Mouse (Mus musculus) adrenal gland, postnatal 14 days (tissue): ENCODE measurements around the gene Hapln2. TPM values are rescaled to one million over a fixed set of nuclear protein-coding genes. Genes with fewer than 3 reads are reported as not detected.
A peak's percentile ranks its signal among the peaks of the same experiment; 100 is the strongest.

ENCODE experiments used
- DNase-seq: peaks from one replicate; pipeline ENCODE4 v3.0.0; 2021; ENCODE audit warnings: mixed read lengths
- total RNA-seq: library from RNA; stranded (reverse); gene quantifications from 2 replicates; pipeline ENCODE4 v1.2.3, GENCODE M21; 2021

The Hapln2 gene
- total RNA-seq, 1 experiment from 2014 or later: not detected

GRCm38 (mm10) chr3:87981214-87981760, 46.1 kb downstream of the Hapln2 start:
- no peak for DNase-seq

- no peak for DNase-seq
Measured at GRCm38 (mm10) chr3:87980728-87981127, 46.7 kb downstream of the Hapln2 start.

GRCm38 (mm10) chr3:87980085-87980484, 47.3 kb downstream of the Hapln2 start:
- DNase-seq: no peak

GRCm38 (mm10) chr3:87979493-87979892, 47.9 kb downstream of the Hapln2 start:
- no peak for DNase-seq

GRCm38 (mm10) chr3:87974381-87974987, 52.9 kb downstream of the Hapln2 start:
- DNase-seq: peak; percentile 68

GRCm38 (mm10) chr3:87973593-87974380, 53.6 kb downstream of the Hapln2 start:
- no peak for DNase-seq

GRCm38 (mm10) chr3:87972776-87973175, 54.6 kb downstream of the Hapln2 start:
- DNase-seq: no peak

GRCm38 (mm10) chr3:87972203-87972664, 55.1 kb downstream of the Hapln2 start:
- DNase-seq: no peak

Other genes with a start within 250 kb of the Hapln2 start
- gene Ntrk1, start 232.4 kb downstream of the Hapln2 start, total RNA-seq: 4.3 and 14.4 TPM in 2 replicates
- gene Insrr, start 230.6 kb downstream of the Hapln2 start, total RNA-seq: 0.70 and 2.2 TPM in 2 replicates
- 29.1 and 36.7 TPM in 2 replicates for gene Pear1, start 203.3 kb downstream of the Hapln2 start, total RNA-seq
- gene Sh2d2a, start 180.8 kb downstream of the Hapln2 start, total RNA-seq: 0.19 and 3.7 TPM in 2 replicates
- gene Prcc, start 142.0 kb downstream of the Hapln2 start, total RNA-seq: 50.0 and 50.4 TPM in 2 replicates
- 169 and 171 TPM in 2 replicates for gene Hdgf, start 121.3 kb downstream of the Hapln2 start, total RNA-seq
- 115 and 119 TPM in 2 replicates for gene Mrpl24, start 108.1 kb downstream of the Hapln2 start, total RNA-seq
- 22.9 and 23.4 TPM in 2 replicates for gene Isg20l2, start 97.3 kb downstream of the Hapln2 start, total RNA-seq
- gene Rrnad1, start 96.9 kb downstream of the Hapln2 start, total RNA-seq: 13.9 and 15.6 TPM in 2 replicates
- gene Crabp2, start 78.9 kb downstream of the Hapln2 start, total RNA-seq: not detected in 2 replicates
- gene Nes, start 56.5 kb downstream of the Hapln2 start, total RNA-seq: 14.5 and 23.0 TPM in 2 replicates
- 28.5 and 31.5 TPM in 2 replicates for gene Bcan, start 27.4 kb downstream of the Hapln2 start, total RNA-seq
- 15.7 and 22.5 TPM in 2 replicates for gene Gpatch4, start 15.5 kb upstream of the Hapln2 start, total RNA-seq
- gene Naxe, start 30.9 kb upstream of the Hapln2 start, total RNA-seq: 135 and 138 TPM in 2 replicates
- gene Ttc24, start 50.7 kb upstream of the Hapln2 start, total RNA-seq: not detected in 2 replicates
- gene Iqgap3, start 54.4 kb upstream of the Hapln2 start, total RNA-seq: 7.3 and 8.0 TPM in 2 replicates
- gene Mef2d, start 114.8 kb upstream of the Hapln2 start, total RNA-seq: 92.9 and 98.4 TPM in 2 replicates
- 0.86 and 2.1 TPM in 2 replicates for gene Rhbg, start 227.1 kb upstream of the Hapln2 start, total RNA-seq